Mouse (Mus musculus) ES-Bruce4 (cell line): ENCODE measurements around the gene Far1.

Source experiments
- CTCF ChIP-seq: IDR thresholded peaks from one replicate; pipeline ENCODE4 v1.8.1; 2011; ENCODE audit warnings: low read depth, low read length
- POLR2A ChIP-seq: IDR thresholded peaks from one replicate; pipeline ENCODE4 v1.8.1; 2011; ENCODE audit warnings: low read length; ENCODE audit not compliant: insufficient read depth

- TF ChIP-seq POLR2A: no peak
- no peak for TF ChIP-seq CTCF
These were observed 928 bp upstream of the Far1 start for GRCm38 (mm10) chr7:113512527-113513285.
